Mouse (Mus musculus): ENCODE measurements around the gene Fam172a. TPM values are rescaled to one million over a fixed set of nuclear protein-coding genes. Genes with fewer than 3 reads are reported as not detected.
A peak's percentile ranks its signal among the peaks of the same experiment; 100 is the strongest.

Fam172a gene
- total RNA-seq, 2 experiments from 2014 or later, result 35.6 to 35.8 TPM

DNA sequence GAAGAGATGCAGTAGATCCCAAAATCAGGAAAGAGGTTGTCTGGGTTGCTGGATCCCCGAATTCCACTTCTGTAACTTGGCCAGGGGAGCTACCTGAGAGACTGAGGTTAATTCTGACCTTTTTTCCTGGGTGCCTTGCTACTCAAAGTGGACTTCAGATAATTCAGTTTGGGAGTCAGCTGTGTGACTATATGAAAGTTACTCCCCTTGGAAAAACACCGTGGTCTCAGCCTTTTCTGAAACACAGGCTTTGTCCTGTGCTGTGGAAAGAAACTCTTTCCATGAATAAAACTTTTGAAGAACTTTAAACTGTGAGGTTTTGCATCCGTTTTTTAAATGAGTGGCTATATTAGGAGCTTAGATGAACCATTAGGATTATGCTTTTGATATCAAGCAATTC lies 472.4 kb downstream of the Fam172a start:
- DNase-seq (ENCODE audit: extremely low spot score in 1 of 2, low spot score in 2 of 2), result no peak
- no peak overlapping the region for H3K4me3 ChIP-seq
- intact Hi-C loops (cut with DNase I), result loop anchor here (5.0 to 10.0 kb wide), 2 partner anchors 282 to 1209 kb away; no protein-coding TSS in a partner anchor
- TF ChIP-seq CTCF (IDR thresholded peaks at IDR 0.05), result no peak
- H3K27ac ChIP-seq, result no peak overlapping the region

DNA sequence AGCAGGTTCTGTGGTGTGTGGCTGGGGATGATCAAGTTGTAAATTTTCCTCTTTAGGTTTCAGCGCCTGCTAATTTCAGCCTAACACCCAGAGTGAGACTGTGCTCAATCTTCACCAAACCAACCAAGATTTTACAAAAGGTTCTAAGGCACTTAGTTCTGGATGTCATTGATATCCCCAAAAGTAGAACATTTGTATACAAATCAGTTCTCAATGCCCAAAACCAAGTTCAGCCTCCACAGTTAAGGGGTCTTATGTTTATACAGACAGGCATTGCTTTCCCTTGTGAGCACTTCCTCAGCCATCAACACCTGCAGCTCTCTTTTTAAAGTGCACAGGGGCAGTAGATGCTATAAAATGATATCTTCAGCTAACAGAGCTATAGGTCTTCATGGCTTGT lies 473.1 kb downstream of the Fam172a start:
- TF ChIP-seq CTCF (IDR thresholded peaks at IDR 0.05), result no peak
- intact Hi-C loops (cut with DNase I), result loop anchor here (5.0 to 10.0 kb wide), 2 partner anchors 283 to 1210 kb away; no protein-coding TSS in a partner anchor
- DNase-seq (ENCODE audit: extremely low spot score in 1 of 2, low spot score in 2 of 2), result no peak
- H3K27ac ChIP-seq, result no peak overlapping the region
- H3K4me3 ChIP-seq, result no peak overlapping the region

- peak in 1 of 2 experiments; percentile 56 for DNase-seq (ENCODE audit: extremely low spot score in 1 of 2, low spot score in 2 of 2)
- intact Hi-C loops (cut with DNase I), result loop anchor here (1.0 to 10.0 kb wide), 2 partner anchors 194 to 1211 kb away; no protein-coding TSS in a partner anchor
- Histone ChIP-seq H3K4me3 (no peak overlapping the region), H3K27ac (no peak overlapping the region)
- peak; percentile 59 for TF ChIP-seq CTCF (IDR thresholded peaks at IDR 0.05)
Observed at GRCm38 (mm10) chr13:78175821-78176380, 474.1 kb downstream of the Fam172a start.

DNA sequence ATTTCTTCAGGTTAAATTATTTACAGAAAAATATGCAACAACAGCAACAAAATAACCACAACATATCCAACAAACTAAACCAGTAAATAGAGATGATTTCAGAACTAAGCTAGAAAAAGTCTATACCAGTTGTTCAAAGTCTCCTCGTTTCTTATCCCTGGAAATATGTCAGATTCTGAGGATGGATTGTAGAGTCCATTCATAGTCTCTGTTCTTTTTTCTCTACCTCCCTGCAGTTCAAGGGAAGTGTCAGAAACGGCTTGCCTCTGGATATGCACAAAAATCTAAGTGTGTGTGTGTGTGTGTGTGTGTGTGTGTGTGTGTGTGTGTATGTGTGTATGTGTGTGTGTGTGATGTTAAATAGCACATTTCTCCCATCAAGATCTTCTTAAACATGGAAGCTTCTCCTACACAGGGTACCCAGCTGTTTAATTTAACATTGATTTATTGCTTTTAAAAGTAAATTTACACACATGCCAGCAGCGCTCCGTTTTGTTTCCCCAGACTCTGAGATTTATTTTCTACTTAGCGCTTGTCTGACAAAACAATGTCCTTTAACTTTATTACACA lies 475.6 kb downstream of the Fam172a start:
- Histone ChIP-seq H3K27ac (no peak overlapping the region), H3K4me3 (no peak overlapping the region)
- TF ChIP-seq CTCF (IDR thresholded peaks at IDR 0.05), result no peak
- intact Hi-C loops (cut with DNase I), result loop anchor here (10.0 kb wide), 1 partner anchor 1213 kb away; no protein-coding TSS in a partner anchor
- DNase-seq (ENCODE audit: extremely low spot score in 1 of 2, low spot score in 2 of 2), result no peak

DNA sequence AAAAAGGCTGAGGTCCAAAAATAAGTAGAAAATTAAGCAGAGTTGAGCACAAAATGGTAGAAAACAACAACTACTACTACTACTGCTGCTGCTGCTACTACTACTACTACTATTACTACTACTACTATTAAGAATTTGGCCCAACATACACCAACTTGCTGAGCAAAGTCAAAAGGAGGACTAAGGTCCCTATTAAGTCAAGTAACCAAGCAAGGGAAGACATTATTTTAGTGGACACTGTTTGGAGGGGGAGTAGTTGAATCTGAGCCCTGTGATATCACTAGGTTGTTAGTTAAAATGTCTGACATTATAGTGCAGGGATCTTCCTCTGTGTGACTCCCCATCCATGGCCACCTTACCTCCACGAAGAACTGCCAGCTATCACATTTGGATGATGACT lies 476.2 kb downstream of the Fam172a start:
- intact Hi-C loops (cut with DNase I), result loop anchor here (10.0 kb wide), 1 partner anchor 1213 kb away; no protein-coding TSS in a partner anchor

GRCm38 (mm10) chr13:78178771-78179170 lies 476.9 kb downstream of the Fam172a start:
- DNase-seq (ENCODE audit: extremely low spot score in 1 of 2, low spot score in 2 of 2), result no peak
- H3K4me3 ChIP-seq, result peak overlapping the region; percentile 41

More for the DNA sequence above, 476.2 kb downstream of the Fam172a start:
- H3K4me3 ChIP-seq, result no peak overlapping the region
- no peak for TF ChIP-seq CTCF (IDR thresholded peaks at IDR 0.05)
- DNase-seq (ENCODE audit: extremely low spot score in 1 of 2, low spot score in 2 of 2), result no peak
- no peak overlapping the region for H3K27ac ChIP-seq

GRCm38 (mm10) chr13:78179312-78180097 lies 477.7 kb downstream of the Fam172a start:
- Histone ChIP-seq H3K4me3 (peak overlapping the region; percentile 41), H3K27ac (peak overlapping the region; percentile 78)
- intact Hi-C loops (cut with DNase I), result loop anchor here (10.0 kb wide), 3 partner anchors 1135 to 1335 kb away; no protein-coding TSS in a partner anchor
- DNase-seq (ENCODE audit: extremely low spot score in 1 of 2, low spot score in 2 of 2), result peak in 1 of 2 experiments; percentile 42
- no peak for TF ChIP-seq CTCF (IDR thresholded peaks at IDR 0.05)

More at GRCm38 (mm10) chr13:78178771-78179170, 476.9 kb downstream of the Fam172a start:
- no peak for TF ChIP-seq CTCF (IDR thresholded peaks at IDR 0.05)
- H3K27ac ChIP-seq, result peak overlapping the region; percentile 78
- intact Hi-C loops (cut with DNase I), result loop anchor here (10.0 kb wide), 1 partner anchor 1214 kb away; no protein-coding TSS in a partner anchor

- H3K27ac ChIP-seq, result no peak overlapping the region
- no peak for DNase-seq (ENCODE audit: extremely low spot score in 1 of 2, low spot score in 2 of 2)
- intact Hi-C loops (cut with DNase I), result loop anchor here (10.0 kb wide), 2 partner anchors 1135 to 1335 kb away; no protein-coding TSS in a partner anchor
Observed at GRCm38 (mm10) chr13:78180261-78180660, 478.4 kb downstream of the Fam172a start.

GRCm38 (mm10) chr13:78181071-78181929 lies 479.5 kb downstream of the Fam172a start:
- TF ChIP-seq CTCF (IDR thresholded peaks at IDR 0.05), result no peak; the same call in none of the 2 replicates
- Histone ChIP-seq H3K27ac (peak overlapping the region; percentile 86), H3K4me3 (peak overlapping the region; percentile 51)
- DNase-seq (ENCODE audit: extremely low spot score in 1 of 2, low spot score in 2 of 2), result peak in 1 of 2 experiments; percentile 32
- intact Hi-C loops (cut with DNase I), result loop anchor here (10.0 kb wide), 2 partner anchors 1136 to 1336 kb away; no protein-coding TSS in a partner anchor

More at GRCm38 (mm10) chr13:78180261-78180660, 478.4 kb downstream of the Fam172a start:
- no peak for TF ChIP-seq CTCF (IDR thresholded peaks at IDR 0.05)
- H3K4me3 ChIP-seq, result no peak overlapping the region

DNA sequence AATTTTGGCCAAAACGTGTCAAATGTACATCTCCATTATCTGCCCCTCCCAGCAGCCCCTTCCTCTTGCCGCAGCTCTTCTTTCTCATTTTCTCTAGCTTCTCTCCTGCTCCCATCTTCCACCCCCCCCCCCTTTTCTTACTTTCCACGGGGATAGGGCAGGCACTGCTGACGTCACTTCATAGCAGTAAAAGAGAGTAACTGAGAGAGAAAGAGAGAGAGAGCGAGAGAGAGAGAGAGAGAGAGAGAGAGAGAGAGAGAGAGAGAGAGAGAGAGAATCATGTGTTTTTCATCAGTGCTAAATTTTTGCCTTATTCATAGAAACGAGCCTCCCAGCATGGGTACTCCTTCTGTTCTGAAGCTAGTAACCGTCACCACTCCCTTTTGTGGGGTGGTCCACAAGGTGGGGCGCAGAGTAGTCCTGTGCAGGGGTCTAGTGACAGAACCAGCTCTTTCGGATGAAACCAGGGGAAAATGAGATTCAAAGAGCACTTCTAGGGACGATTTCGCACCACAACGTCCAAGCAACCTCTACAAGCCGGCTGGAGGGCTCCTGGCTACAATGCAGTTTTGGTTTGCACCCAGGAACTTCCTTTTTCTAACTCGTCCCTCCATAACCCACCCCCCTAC lies 480.2 kb downstream of the Fam172a start:
- no peak for TF ChIP-seq CTCF (IDR thresholded peaks at IDR 0.05)

More for the DNA sequence above, 480.2 kb downstream of the Fam172a start:
- DNase-seq (ENCODE audit: extremely low spot score in 1 of 2, low spot score in 2 of 2), result peak in 1 of 2 experiments; percentile 39
- H3K27ac ChIP-seq, result peak overlapping the region; percentile 86
- intact Hi-C loops (cut with DNase I), result loop anchor here (10.0 kb wide), 2 partner anchors 1137 to 1337 kb away; no protein-coding TSS in a partner anchor
- H3K4me3 ChIP-seq, result peak overlapping the region; percentile 51

Measured in left cerebral cortex, adult 2 months (tissue).